Mouse (Mus musculus) midbrain, embryonic 16.5 days (tissue): ENCODE data around the gene Osbpl2. TPM values are rescaled to one million over a fixed set of nuclear protein-coding genes. Genes with fewer than 3 reads are reported as not detected.

Experiments
- ATAC-seq: fragments of 200-750 bp; cut with Nextera tagmentation; 2 replicates; pipeline ENCODE4 v1.8.0; 2017; ENCODE audit warnings: moderate TSS enrichment
- H3K27ac ChIP-seq: fragments of 300-500 bp; sonication (generic); 2 replicates; pipeline ENCODE4 v1.5.1; 2014; ENCODE audit warnings: mild to moderate bottlenecking, low read length, mixed read lengths
- H3K27me3 ChIP-seq: fragments of 300-500 bp; sonication (generic); 2 replicates; pipeline ENCODE4 v1.6.1; 2014; ENCODE audit warnings: low read depth, low read length, mixed read lengths; ENCODE audit not compliant: control insufficient read depth, insufficient read depth
- H3K36me3 ChIP-seq: fragments of 300-500 bp; sonication (generic); 2 replicates; pipeline ENCODE4 v1.6.1; 2014; ENCODE audit warnings: mild to moderate bottlenecking, low read length, moderate library complexity, mixed read lengths; ENCODE audit not compliant: control insufficient read depth, insufficient read depth
- H3K4me1 ChIP-seq: fragments of 300-500 bp; sonication (generic); 2 replicates; pipeline ENCODE4 v1.6.1; 2014; ENCODE audit warnings: mild to moderate bottlenecking, low read length, mixed read lengths; ENCODE audit not compliant: control insufficient read depth, insufficient read depth
- H3K4me2 ChIP-seq: fragments of 300-500 bp; sonication (generic); 2 replicates; pipeline ENCODE4 v1.6.1; 2014; ENCODE audit warnings: mild to moderate bottlenecking, low read length, mixed read lengths
- H3K4me3 ChIP-seq: fragments of 300-500 bp; sonication (generic); 2 replicates; pipeline ENCODE4 v1.5.1; 2014; ENCODE audit warnings: low read depth, mild to moderate bottlenecking, low read length, moderate library complexity, mixed read lengths
- H3K9ac ChIP-seq: fragments of 300-500 bp; sonication (generic); 2 replicates; pipeline ENCODE4 v1.6.1; 2014; ENCODE audit warnings: low read depth, low read length, mixed read lengths
- H3K9me3 ChIP-seq: fragments of 300-500 bp; sonication (generic); replicated peaks from 2 replicates; pipeline ENCODE4 v1.6.1; 2014; ENCODE audit warnings: mild to moderate bottlenecking, low read length, mixed read lengths; ENCODE audit not compliant: control insufficient read depth, poor library complexity, severe bottlenecking
- WGBS: fragments of 180-500 bp; shearing (Covaris S2); extraction: QIAGEN DNeasy Blood & Tissue Kit; methylation state at CpG from one replicate; pipeline ENCODE4 v1.1.7; 2014; 5-methylcytosine and 5-hydroxymethylcytosine counted together
- polyA plus RNA-seq: library from polyadenylated mRNA; unstranded; fragments of >200 nt; fragmentation: Nextera tagmentation; extraction: Ambion mirVana; gene quantifications from 2 replicates; pipeline ENCODE4 v1.2.1, GENCODE M21; 2015

The Osbpl2 gene
- polyA plus RNA-seq, 1 experiment from 2014 or later: 76.1 TPM

GRCm38 (mm10) chr2:180175725-180176124 lies 56.6 kb downstream of the Osbpl2 start:
- no peak overlapping the region for H3K9ac ChIP-seq
- H3K36me3 ChIP-seq: peaks cover 34% of the 10 kb centered on the region
- H3K27me3 ChIP-seq: no peaks in the 10 kb centered on the region
- no peak for ATAC-seq
- H3K27ac ChIP-seq: no peak overlapping the region
- WGBS: 97% methylated on average over 7 of the region's 7 CpGs
- H3K4me1 ChIP-seq: peaks cover 20% of the 10 kb centered on the region
- H3K9me3 ChIP-seq: no peaks in the 10 kb centered on the region
- no peak overlapping the region for H3K4me3 ChIP-seq
- no peak overlapping the region for H3K4me2 ChIP-seq

DNA sequence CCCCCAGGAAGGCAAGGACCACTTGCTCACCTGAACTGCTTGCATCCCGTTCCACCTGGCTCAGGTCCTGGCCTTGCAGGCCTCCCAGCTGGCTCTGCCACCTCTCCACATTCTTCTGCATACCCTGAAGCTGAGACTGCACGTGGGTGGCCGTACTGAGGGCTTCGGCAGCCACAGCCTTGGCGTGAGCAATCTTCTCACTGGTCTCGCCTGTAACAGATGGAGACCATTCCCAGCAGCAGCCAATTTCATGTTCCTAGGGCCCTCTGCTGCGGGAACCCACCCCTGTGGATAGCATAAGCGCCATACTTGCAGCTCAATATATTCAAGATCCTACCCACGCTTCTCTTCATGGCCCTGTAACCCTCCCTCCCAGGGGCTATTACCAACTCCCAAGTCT lies 62.4 kb downstream of the Osbpl2 start:
- H3K36me3 ChIP-seq: peaks cover 13% of the 10 kb centered on the region
- no peak overlapping the region for H3K27ac ChIP-seq
- H3K27me3 ChIP-seq: no peaks in the 10 kb centered on the region
- H3K4me1 ChIP-seq: no peaks in the 10 kb centered on the region
- H3K4me2 ChIP-seq: no peak overlapping the region
- no peak overlapping the region for H3K4me3 ChIP-seq
- ATAC-seq: no peak
- H3K9me3 ChIP-seq: no peaks in the 10 kb centered on the region
- 88% methylated on average over 9 of the region's 9 CpGs for WGBS
- H3K9ac ChIP-seq: no peak overlapping the region

- Histone ChIP-seq H3K36me3 (no peaks in the 10 kb centered on the region), H3K4me2 (no peak overlapping the region), H3K27ac (no peak overlapping the region), H3K9ac (no peak overlapping the region), H3K4me1 (no peaks in the 10 kb centered on the region), H3K9me3 (no peaks in the 10 kb centered on the region), H3K27me3 (no peaks in the 10 kb centered on the region), H3K4me3 (no peak overlapping the region)
- ATAC-seq: no peak
- 91% methylated on average over 24 of the region's 24 CpGs for WGBS
Observed at GRCm38 (mm10) chr2:180184011-180184751, 65.1 kb downstream of the Osbpl2 start.

DNA sequence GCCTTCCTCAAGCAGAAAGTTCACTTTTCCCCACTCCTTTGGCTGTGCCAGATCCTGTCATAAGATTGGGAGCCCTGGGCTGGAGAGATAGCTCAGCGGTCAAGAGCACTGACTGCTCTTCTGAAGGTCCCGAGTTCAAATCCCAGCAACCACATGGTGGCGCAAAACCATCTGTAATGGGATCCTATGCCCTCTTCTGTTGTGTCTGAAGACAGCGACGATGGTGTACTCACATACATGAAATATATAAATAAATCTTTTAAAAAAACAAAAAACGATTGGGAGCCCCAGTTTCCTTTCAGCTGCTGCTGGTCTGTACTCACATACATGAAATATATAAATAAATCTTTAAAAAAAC lies 65.6 kb downstream of the Osbpl2 start:
- no peak overlapping the region for H3K4me3 ChIP-seq
- ATAC-seq: no peak
- WGBS: 82% methylated on average over 6 of the region's 6 CpGs

GRCm38 (mm10) chr2:180185686-180186085 lies 66.6 kb downstream of the Osbpl2 start:
- Histone ChIP-seq H3K27ac (no peak overlapping the region), H3K9ac (no peak overlapping the region), H3K27me3 (no peaks in the 10 kb centered on the region), H3K4me3 (no peak overlapping the region), H3K4me1 (no peaks in the 10 kb centered on the region), H3K4me2 (no peak overlapping the region), H3K9me3 (no peaks in the 10 kb centered on the region), H3K36me3 (no peaks in the 10 kb centered on the region)
- ATAC-seq: no peak
- 90% methylated on average over 14 of the region's 14 CpGs for WGBS

More for the DNA sequence above, 65.6 kb downstream of the Osbpl2 start:
- no peak overlapping the region for H3K4me2 ChIP-seq
- no peak overlapping the region for H3K9ac ChIP-seq
- no peak overlapping the region for H3K27ac ChIP-seq
- H3K4me1 ChIP-seq: no peaks in the 10 kb centered on the region
- H3K27me3 ChIP-seq: no peaks in the 10 kb centered on the region
- no peaks in the 10 kb centered on the region for H3K36me3 ChIP-seq
- H3K9me3 ChIP-seq: no peaks in the 10 kb centered on the region

DNA sequence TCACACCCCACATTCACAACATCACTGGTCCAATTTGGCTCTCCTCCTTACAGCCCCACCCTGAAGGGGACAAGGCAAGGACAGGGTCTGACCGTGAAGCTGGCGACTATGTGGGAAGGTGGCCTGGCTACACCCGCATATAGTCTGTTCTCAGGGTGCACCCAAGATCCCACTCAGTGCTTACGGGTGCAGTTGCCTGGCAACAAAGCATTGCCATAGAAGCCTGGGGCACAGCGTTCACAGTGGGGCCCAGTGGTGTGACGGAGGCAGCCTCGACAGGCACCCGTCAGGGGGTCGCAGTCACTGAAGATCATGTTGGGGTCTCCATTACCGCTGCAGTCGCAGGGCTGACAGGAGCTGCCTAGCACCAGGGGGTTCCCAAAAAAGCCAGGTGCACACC lies 68.3 kb downstream of the Osbpl2 start:
- H3K9me3 ChIP-seq: no peaks in the 10 kb centered on the region
- no peaks in the 10 kb centered on the region for H3K36me3 ChIP-seq
- no peak overlapping the region for H3K27ac ChIP-seq
- H3K4me3 ChIP-seq: no peak overlapping the region
- 83% methylated on average over 11 of the region's 11 CpGs for WGBS
- 0 out of 2 replicates have a peak, but pooled peaks have one; percentile 41 for ATAC-seq
- no peaks in the 10 kb centered on the region for H3K27me3 ChIP-seq
- no peak overlapping the region for H3K9ac ChIP-seq
- H3K4me2 ChIP-seq: no peak overlapping the region
- no peaks in the 10 kb centered on the region for H3K4me1 ChIP-seq

DNA sequence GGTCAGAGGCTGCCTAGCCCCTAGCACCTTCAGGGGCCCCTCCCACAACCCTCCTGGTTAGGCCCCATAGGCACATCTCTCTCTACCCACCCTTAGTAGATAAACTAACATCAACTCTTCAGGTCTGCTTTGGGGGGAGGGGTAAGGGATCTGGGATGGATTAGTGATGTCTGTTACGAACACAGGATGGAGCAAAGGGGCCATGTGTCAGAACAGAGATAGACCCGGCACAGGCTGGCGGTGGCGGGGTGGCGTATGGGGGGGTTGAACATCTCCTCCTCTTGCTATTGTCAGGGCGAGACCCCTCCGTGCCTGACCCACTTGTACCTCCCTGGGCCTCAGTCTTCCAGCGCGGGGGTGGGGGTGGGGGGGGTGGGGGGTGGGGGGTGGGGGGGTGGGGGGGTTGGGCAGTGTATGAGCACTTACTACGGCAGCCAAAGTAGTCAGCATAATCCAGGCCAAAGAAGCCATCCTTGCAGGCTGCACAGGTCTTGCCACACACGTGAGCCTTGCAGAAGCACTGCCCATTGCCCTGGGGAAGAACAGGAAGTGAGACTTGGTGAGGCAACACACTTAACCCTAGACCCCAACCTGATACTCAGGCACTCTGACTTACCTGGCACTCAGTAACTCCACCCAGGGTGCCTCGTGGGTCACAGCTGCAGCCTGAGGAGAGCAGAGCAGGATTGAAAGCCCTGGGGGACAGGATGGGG lies 77.7 kb downstream of the Osbpl2 start:
- Histone ChIP-seq H3K9ac (no peak overlapping the region), H3K27me3 (no peaks in the 10 kb centered on the region), H3K4me3 (no peak overlapping the region), H3K4me2 (no peak overlapping the region), H3K4me1 (no peaks in the 10 kb centered on the region), H3K36me3 (no peaks in the 10 kb centered on the region), H3K9me3 (no peaks in the 10 kb centered on the region), H3K27ac (no peak overlapping the region)
- WGBS: 76% methylated on average over 11 of the region's 12 CpGs
- ATAC-seq: no peak

DNA sequence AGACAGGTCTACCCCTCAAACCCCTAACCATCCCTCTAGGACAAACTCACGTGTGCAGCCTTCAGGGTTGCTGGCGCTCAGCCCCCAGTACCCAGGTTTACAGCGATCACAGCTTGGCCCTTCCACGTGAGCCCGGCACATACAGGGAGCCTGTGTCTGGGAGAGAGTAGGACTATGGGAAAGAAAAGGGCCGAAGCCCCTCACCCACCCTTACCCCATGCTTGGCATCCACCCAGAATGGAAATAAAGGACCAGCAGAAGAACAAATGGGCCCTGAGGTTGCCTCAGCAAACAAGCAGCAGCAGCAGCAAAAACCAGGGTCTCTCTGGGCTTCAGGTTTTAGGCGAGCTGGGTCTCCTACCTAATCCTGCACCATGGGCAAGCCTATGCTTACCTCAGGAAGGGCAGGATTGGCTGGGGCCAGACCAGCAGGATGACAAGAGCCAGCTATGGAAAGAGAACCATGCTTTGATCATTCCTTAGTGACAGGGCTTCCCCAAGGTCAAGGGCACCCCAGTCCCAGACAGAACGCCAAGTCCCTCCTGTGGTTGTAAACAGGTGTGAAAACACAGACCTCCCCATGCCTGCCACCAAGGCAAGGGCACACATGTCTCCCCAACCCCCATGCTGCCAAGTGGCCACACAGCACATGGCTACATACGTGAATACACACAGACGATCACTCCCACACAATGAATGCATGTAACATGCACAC lies 78.4 kb downstream of the Osbpl2 start:
- Histone ChIP-seq H3K27ac (no peak overlapping the region), H3K36me3 (no peaks in the 10 kb centered on the region), H3K9ac (no peak overlapping the region), H3K4me3 (no peak overlapping the region), H3K4me1 (no peaks in the 10 kb centered on the region), H3K27me3 (no peaks in the 10 kb centered on the region), H3K9me3 (no peaks in the 10 kb centered on the region), H3K4me2 (no peak overlapping the region)
- ATAC-seq: peak; percentile 39; the same call in 1 of the 2 replicates
- 77% methylated on average over 10 of the region's 10 CpGs for WGBS

DNA sequence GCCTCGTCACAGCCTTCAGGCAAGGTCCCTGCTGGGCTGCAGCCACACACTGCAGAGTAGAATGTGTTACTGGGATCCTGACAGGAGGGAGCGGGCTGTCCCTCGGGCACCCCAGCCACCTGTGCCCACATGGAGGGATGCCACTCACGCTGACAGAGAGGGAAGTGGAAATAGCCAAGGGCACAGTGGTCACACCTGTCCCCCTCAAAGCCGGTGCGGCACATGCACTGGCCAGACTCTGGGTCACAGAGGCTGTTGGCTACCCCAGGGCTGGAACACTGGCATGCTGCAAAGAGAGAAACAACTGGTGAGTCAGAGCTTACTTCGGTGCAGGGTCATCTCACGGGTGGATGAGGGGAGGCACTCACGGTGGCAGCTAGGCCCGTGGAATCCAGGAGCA lies 79.7 kb downstream of the Osbpl2 start:
- Histone ChIP-seq H3K9ac (no peak overlapping the region), H3K4me2 (no peak overlapping the region), H3K27ac (no peak overlapping the region), H3K4me3 (no peak overlapping the region), H3K36me3 (no peaks in the 10 kb centered on the region), H3K9me3 (no peaks in the 10 kb centered on the region), H3K4me1 (no peaks in the 10 kb centered on the region), H3K27me3 (no peaks in the 10 kb centered on the region)
- WGBS: 89% methylated on average over 10 of the region's 10 CpGs
- ATAC-seq: no peak
